Mouse (Mus musculus): ENCODE measurements around the gene Cers2.
"Not testable (repeated sequence)": the region's sequence is repeated elsewhere in the genome, so short reads cannot be mapped to it uniquely, and the experiment has no call there.

Cers2 gene

DNA sequence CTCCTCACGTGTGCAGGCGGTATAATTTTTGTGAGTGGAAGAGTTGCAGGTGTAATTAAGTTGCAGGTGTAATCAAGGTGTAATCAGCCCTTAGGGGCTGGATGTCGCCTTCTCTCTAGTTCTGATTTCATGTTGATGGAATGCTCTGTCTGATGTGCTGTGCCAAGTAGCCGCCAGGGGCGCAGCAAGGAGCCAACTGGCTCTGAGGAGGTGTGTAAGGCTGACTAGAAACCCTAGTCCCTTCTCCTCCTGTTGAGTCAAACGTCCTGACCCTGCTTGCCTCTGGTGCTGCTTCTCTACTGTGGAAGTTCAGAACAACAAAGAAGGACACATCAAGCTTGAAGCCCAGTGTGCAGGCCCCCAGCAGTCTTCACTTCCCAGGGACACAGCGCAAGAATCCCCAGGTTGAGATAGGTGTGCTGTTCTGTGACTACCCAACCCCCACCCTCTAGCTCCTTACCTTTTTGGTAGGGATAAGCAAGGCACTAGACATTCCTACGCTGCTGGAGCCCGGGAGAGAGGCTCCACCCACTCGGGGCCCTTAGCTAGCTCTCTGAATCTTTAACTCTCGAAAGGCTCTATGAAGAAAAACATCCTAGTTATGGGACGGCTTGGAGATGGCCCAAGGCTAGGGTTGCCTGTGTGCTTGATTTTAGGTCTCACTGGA is 3.0 kb downstream of the Cers2 start:
- peak; percentile 93 for DNase-seq (ENCODE audit: low read depth, low spot score)

DNA sequence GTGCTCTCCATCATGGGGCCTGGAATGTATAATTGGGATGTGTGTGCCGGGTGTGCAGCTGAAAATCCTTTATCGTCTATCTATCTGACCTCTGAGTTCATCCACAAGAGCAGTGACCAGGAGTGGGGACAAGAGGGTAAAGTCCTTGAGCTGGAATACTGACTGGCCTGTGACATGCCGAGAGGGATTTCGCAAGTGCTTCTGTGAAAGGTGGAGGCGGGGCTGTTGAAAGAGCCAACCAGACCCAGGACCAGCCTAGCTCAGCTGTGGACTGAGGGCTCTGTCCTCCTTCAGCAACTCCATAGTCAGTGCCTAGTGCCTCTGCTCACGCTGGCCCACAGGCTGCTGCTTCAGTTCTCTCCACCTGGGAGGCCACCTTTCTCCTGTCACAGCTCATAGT is 4.0 kb downstream of the Cers2 start:
- peak; percentile 48 for DNase-seq (ENCODE audit: low read depth, low spot score)

DNA sequence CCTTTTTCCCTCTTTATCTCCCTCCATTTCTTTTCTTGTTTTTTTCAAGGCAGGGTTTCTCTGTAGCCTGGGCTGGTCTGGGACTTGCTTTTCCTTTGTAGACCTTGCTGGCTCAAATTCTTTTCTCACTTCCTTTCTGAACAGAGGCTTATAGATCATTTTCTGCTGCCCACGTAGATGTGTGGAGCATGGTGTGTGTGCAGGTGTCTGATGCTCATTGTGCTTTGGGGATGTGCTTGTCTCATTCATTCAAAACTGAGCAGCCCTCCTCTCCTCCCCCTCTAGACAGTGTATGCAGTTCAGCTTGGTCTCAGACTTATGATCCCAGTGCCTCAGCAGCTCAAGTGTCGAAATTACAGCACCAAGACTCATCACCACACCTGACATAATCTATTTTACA is 4.5 kb downstream of the Cers2 start:
- no peak for DNase-seq (ENCODE audit: low read depth, low spot score)

DNA sequence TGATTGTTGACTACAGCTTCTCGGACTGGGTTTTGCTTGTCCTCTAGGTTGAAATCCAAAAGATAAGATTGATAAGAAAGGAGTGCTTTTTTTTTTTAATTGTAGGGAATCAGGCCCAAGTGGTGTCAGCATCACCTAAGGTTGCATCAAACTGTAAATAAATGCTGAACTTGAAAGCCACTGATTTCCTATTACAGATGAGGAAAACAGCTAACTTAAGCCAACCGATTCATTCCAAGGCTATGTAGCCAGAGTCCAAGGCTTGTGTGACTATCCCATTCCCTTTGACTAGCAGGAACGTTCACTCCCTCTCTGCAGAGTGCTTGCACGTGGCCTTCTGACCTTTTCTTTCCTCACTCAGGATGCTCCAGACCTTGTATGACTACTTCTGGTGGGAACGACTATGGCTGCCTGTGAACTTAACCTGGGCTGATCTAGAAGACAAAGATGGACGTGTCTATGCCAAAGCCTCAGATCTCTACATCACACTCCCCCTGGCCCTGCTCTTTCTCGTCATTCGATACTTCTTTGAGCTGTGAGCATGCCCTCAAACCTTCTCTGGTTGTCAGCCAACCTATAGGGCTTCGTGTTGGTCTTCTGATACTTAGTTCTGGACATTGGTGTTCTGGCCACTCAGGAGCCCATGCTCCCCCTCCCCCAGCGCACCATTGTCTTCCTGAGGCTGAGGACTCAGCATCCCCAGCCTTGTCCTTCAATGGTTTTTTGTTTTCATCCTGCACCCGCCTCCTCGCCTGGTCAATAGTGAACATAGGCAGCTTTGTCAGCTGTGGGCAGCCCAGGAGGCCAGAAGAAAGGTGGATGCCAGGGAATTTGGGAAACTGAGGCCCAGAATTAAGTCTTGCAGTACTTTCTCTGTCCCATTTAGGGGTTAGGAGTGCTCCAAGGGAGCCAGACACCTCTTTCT is 5.4 kb downstream of the Cers2 start:
- DNase-seq (ENCODE audit: low read depth, low spot score) = no peak

DNA sequence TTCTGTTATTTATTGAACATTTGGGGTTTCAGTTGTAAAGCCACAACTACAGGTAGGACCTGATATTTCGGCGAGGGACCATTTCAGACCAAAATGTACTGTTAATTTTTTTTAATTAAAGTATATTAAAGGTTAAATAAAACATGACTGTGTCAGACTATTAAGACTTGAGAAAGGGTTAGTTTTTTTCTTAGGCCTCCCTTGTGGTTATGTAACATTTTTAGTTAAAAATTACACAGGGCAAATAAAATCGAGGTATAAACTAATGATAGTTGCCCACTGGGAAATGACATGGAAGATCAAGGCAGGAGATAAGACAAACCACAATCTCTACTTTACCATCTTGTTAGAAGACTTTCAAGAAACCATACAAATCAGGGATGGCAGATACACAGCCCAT is 8.8 kb downstream of the Cers2 start:
- DNase-seq (ENCODE audit: low read depth, low spot score) = no peak

DNA sequence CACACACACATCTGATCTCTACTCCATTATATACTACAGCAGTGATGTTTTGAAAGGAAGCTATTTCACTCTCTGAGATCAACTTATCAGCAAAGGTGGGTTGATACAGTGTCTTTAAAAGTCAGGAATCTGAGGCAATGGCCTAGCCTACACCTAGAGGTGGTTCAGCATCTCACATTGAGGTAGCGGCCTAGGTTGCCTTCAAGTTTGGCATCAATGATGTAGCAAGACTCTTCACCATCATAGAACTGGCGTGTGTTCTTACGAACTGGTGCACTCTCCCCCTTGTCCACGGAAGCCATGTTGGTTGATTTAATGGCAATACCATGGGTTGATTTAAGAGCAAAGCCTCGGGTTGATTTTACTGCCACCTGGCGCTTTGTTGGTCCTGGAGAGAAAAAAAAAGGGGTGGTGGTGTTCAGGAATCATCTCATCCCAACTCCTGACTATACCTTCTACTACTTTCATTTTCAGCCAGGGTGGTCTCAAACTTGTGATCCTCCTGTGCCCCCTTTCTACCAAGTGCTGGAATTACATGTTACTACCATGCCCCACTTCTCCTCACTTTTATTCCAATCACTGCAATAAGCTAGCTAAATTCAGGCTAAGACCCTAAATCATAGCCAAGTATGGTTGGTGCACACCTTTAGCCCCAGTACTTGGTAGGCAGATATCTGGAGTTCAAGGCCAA is 10.0 kb downstream of the Cers2 start:
- DNase-seq (ENCODE audit: low read depth, low spot score) = no peak

DNA sequence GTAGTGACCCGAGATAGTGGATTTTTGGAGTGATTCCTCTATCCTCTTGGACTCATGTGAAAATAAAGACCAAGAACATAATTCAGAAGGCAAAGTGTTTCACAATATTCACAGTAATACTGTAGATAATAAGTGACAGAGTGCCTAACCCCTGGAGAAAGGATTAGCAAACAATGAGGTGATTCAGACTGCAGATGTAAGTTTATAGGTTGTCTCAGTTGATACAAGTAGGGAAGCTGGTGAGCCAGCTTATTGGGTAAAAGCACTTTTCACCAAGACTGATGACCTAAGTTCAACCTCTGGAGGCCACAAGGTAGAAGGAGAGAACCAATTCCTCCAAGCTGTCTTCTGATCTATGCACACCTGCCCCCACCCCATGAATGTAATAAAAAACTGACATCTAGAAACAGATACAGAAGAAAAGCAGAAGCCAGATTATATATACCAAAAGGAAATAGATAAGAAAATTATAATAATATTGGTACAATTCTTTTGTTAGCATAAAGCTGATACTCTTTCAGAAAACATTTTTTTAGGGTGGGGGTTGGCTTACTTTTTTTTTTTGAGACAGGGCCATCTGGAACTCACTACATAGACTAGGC is 14.3 kb downstream of the Cers2 start:
- DNase-seq (ENCODE audit: low read depth, low spot score) = no peak

DNA sequence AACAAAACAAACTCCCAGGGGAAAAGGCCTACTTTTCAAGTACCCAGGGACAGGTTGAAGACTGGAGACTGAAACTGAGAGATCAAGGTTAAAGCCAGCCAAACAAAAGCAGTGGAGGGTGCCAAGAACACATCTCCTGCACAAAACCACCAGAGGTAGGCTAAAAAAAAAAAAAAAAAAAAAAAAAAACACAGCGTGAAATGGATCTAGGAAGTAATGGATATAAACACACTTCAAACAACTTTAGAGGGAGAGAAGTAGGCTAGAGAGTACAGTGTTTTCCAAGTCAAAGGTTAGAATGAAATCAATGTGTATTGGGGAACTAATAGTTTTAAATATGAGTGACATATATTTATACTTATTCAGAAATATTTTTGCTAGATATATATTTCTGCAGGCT is 16.9 kb downstream of the Cers2 start:
- no peak for DNase-seq (ENCODE audit: low read depth, low spot score)

DNA sequence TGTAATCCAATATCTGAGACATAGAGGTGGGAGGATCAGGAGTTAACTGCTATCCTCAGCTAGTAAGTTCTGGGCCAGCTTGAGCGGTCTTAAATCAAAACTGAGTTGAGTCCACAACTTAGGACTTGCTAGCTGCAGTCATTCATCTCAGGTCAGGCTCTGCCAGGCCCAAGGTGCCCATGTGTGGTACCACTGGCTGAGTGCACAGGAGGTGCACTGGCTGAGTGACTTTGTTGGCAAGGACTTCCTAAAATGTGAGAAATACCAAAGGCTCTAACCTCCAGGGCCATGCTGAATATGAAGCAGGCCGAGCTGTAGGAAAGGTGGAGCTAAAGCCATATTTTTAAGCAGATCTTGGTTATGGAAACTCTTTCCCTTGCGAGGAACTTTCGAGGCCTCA is 22.8 kb downstream of the Cers2 start:
- no peak for DNase-seq (ENCODE audit: low read depth, low spot score)

DNA sequence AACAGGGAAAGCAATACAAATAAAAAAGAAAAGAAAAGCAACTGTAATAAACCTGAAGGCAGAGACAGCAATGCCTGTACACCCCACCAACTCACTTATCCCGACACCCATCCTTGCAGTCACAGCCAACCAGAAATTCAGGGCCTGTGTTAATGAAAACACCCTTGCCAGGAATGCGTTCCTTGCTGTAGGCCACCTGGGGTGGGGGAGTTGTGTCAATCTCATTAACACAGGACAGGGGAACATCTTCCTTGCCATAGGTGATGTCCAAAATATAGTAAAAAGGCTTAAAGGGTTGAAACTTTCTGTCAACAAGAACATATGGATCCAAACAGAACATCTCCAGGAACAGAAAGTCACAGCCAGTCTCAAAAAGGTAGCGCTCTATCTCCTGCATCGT is 23.7 kb downstream of the Cers2 start:
- DNase-seq (ENCODE audit: low read depth, low spot score) = peak; percentile 46

DNA sequence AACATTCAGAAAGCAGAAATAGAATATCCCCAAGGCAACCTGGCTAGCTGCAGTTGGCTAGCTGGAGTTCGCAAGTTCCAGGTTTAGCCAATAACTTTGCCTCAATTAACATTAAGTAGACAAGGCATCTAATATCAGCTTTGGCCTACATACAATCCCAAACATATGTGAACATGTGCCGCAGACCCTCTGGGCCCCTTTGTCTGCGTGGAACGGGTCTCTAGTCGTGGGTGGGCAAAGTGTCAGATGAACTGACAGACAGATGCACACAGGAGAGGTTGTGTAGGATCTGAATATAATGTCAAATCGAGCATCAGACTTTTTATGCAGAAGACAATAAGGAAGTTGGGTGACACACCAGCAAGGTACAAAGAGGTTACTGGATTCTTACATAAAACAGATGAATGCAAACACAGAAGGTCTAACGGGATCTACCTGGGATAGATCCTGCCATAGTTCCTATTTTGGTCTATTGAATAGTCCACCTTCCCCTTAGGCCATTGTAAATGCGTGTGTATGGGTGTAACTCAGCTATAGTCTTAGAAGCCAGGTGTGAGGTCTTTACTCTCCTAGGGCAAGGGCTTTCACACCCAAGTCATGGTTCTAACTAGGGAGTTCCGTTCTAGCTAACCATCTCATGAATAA is 28.9 kb downstream of the Cers2 start:
- DNase-seq (ENCODE audit: low read depth, low spot score) = peak; percentile 65

DNA sequence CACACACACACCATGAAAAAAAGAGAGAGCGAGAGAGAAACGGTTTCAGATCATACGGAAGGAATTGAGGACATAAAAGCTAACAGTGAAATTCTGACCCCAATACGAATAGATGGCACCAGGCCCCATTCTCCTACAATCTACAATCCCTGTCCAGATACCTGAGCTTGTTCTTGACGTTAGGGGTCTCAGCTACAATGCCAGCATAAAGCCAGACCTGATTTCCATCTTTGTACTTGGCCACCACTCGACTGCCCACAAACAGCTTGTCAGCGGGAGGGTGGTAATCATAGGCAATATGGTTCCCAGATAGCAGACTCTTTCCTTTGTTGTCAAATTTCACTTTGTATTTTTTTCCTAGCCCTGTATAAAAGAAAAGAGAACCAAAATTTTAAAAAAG is 31.9 kb downstream of the Cers2 start:
- DNase-seq (ENCODE audit: low read depth, low spot score) = no peak

DNA sequence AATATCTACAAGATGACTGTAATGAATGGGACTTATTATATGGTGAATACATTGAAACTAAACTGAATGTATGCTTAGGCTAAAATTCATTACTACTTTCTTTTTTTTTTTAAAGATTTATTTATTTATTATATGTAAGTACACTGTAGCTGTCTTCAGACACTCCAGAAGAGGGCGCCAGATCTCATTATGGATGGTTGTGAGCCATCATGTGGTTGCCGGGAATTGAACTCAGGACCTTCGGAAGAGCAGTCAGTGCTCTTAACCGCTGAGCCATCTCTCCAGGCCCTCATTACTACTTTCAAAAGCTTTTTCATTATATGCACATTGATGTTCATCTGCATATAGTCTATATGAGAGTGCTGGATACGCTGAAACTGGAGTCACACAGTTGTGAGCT is 33.8 kb downstream of the Cers2 start:
- not testable (repeated sequence) for DNase-seq (ENCODE audit: low read depth, low spot score)

DNA sequence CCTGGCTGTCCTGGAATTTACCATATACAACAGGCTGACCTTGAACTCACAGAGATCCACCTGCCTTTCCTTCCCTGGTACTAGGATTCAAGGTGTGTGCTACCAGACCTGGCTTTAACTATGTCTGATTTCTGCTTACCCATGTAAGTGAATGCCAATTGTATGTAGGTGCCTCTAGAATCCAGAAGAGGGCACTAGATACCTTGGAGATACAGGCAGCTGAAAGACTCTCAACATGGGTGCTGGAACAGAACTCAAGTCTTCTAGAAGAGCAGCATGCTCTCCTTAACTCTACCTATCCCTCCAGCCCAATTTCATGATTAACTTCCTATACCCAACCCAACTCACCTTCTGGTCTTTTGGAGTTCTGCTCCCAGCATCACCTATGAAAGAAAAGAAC is 34.9 kb downstream of the Cers2 start:
- DNase-seq (ENCODE audit: low read depth, low spot score) = peak; percentile 75

DNA sequence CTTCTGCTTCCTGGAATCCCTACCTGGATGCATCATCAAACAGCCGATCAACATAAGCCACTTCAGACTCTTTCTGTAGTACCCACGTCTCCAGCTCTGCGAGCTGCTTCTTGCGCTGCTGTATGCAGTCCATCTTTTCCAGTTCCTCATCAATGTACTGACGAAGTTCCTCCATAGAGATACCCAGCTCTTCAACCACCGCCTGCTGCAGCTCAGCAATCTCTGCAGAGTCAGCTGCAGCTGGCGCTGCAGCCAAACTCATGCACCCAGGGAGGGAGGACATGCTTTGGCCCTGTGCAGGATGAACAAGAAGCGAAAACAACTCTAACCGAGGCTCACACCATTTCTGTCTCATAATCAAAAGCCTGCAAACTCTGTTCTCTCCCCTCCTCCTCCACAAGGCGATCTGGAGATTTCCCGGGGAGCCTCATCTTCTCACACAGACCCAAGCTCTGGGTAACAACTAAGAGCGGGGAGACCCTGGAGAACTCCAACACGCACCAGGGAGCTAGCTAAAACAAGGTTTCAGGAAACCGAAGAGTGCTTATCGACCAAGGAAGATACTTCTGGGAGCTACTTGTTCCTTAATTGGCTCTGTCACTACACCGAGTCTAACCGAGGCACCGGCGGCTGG is 41.4 kb downstream of the Cers2 start:
- not testable (repeated sequence) for DNase-seq (ENCODE audit: low read depth, low spot score)

DNA sequence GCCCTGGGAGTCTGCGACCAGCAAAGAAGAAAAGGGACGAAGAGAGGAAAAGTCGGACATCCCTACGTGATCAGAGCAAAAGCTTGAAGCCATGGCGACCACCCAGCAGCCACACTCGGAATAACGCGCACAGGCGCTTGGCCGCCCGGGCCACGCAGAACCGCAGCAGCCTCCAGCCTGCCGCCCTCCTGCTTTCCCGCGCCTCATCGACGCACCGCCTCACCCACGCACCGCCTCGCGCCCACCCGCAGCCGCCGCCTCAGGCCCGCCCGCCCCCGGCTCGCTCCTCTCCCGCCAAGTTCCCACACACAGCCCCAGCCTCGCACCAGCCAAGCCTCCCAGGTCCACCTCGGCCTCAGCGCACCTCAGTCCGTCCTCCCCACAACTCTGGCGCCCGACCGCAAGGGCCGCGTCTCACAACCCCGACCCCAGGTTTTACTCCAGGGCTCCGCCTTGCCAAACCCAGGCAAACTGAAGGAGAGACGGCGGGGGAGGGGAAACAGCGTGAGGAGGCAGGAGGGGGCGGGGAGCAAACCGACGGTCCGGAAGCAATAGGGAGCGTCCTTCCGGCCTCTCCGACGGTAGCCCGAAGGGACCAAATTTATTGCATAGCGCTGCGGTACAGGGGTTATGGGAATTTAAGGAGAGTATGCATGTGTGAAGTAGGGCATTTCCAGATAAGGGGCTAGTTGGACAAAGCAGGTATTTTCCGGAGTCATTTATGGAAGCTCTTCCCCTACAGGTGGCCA is 42.3 kb downstream of the Cers2 start, which contains the start of gene Setdb1:
Setdb1 (minus strand) TSS at position 502 of the 749 bp plus-strand sequence.
- peak; percentile 98 for DNase-seq (ENCODE audit: low read depth, low spot score)

DNA sequence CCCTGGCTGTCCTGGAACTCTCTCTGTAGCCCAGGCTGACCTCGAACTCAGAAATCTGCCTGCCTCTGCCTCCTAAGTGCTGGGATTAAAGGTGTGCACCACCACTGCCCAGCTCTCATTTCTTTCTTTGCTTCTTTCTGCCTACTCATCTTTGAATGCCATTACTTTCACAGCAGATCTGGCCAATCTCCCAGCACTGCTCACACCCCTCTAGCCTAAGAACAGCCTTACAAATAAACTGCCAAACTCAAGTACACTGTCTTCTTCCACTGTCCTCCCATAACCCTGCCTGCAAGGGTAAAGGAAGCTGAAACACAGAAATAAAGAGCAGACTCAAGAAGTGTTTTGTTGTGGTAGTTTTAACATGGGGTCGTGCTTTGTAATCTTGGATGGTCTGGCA is 43.2 kb downstream of the Cers2 start:
- no peak for DNase-seq (ENCODE audit: low read depth, low spot score)

DNA sequence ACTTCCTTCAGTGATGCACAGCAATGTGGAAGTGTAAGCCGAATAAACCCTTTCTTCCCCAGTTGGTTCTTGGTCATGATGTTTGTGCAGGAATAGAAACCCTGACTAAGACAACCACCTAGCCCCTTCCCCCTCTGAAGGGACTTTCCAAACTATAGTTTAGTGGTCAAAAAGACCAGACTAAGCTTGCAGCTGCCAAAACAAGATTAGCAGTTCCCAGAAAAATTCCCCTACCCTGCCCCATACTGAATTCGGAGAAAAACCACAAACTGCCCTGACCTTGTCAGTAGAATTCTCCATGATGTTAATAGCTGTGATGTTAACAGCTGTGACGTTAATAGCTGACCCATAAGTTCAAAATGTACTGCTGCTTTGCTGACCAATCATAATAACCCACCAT is 45.7 kb downstream of the Cers2 start:
- DNase-seq (ENCODE audit: low read depth, low spot score) = not testable (repeated sequence)

DNA sequence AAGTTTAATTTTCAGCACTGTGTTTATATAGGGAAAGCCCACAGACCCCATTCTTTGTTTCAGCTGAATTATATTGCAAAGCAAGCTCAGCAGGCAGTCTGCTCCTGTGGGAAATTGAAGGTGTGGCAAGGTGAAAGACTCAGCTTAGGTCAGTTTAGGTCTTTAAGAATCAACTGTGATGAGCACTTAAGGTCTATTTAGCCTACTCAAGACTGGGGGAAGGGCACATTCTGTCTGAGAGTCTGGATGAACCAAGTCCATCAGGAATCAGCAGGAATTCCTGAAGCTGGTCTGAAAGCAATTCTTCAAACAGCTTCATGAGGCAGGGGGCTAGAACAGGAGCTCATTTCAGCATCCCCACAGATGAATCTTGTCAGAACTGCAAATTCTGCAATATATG is 55.5 kb downstream of the Cers2 start:
- peak; percentile 80 for DNase-seq (ENCODE audit: low read depth, low spot score)
